ENCODE assay signal across 8 mouse cellular contexts in the genomic region with DNA sequence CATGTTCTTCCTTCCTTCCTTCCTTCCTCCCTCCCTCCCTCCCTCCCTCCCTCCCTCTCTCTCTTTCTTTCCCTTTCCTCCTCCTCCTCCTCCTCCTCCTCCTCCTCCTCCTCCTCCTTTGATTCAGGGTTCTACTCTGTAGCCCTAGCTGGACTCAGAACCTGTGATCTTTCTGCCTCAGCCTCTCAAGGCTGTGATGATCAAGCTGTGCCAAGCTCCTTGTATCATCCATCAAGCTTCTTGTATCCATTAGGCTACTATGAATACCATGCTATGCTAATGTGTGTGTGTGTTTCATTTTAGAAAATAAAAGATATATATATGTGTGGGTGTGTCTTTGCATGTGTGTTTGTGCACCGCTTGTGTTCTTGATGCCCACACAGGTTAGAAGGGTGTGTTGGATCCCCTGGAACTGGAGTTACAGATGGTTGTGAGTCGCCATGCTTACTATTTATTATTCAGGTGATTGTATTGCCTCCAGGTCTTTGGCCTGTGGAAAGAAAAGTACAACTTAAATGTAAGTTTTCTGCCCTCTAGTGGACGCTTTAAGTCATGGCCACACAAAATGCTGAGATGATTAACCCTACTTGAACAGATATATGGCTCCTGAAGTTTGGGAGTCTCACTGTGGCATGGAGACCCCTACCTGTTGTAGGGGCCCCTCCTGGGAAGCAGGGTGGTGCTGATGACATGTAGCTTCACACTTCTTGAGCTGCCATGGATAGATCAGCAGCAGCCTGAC. TPM values are rescaled to one million over a fixed set of nuclear protein-coding genes. Genes with fewer than 3 reads are reported as not detected.
DNase-seq lines count a peak whose midpoint lies in the region; ATAC-seq and TF ChIP-seq lines count a peak whose summit lies in the region.

No protein-coding gene starts in this region.

- H3K9me3 ChIP-seq in hindbrain, embryonic 13.5 days: 0 out of 2 replicates have a peak, but pooled peaks cover 5% of the 10 kb centered on the region
- H3K9me3 ChIP-seq in lung, postnatal 0 days (ENCODE audit: low read length): no peaks in the 10 kb centered on the region

- TF ChIP-seq EP300 in lung, postnatal 0 days (IDR thresholded peaks at IDR 0.05): no peak

- H3K4me3 ChIP-seq in lung, adult 2 months (replicated peaks; ENCODE audit: extremely low read depth, low read depth, low read length): no peak overlapping the region
- H3K4me3 ChIP-seq in hindbrain, embryonic 13.5 days: no peak overlapping the region
- no peak overlapping the region for H3K4me3 ChIP-seq in lung, postnatal 0 days (ENCODE audit: low read depth, low read length)

- ATAC-seq in hindbrain, embryonic 13.5 days (ENCODE audit: low FRiP score): peak; percentile 36; the same call in 1 of the 2 replicates
- ATAC-seq in lung, postnatal 0 days: peak; percentile 5; the same call in 1 of the 2 replicates

- TF ChIP-seq POLR2A in lung, adult 2 months (IDR thresholded peaks at IDR 0.05; ENCODE audit: borderline replicate concordance, extremely low read depth, low read depth, low read length): no peak

- 29% methylated on average over 3 of the region's 3 CpGs for WGBS in lung, adult 2 months
- 27% methylated on average over 3 of the region's 3 CpGs for WGBS in hindbrain, embryonic 13.5 days
- 25% methylated on average over 3 of the region's 3 CpGs for WGBS in lung, postnatal 0 days

- H3K36me3 ChIP-seq in hindbrain, embryonic 13.5 days: no peaks in the 10 kb centered on the region
- H3K36me3 ChIP-seq in lung, postnatal 0 days (ENCODE audit: insufficient read depth, low read length): no peaks in the 10 kb centered on the region

- no peaks in the 10 kb centered on the region for H3K27me3 ChIP-seq in hindbrain, embryonic 13.5 days
- H3K27me3 ChIP-seq in lung, postnatal 0 days (replicated peaks; ENCODE audit: insufficient read depth, low read length): no peaks in the 10 kb centered on the region

- no peak overlapping the region for H3K9ac ChIP-seq in hindbrain, embryonic 13.5 days
- H3K9ac ChIP-seq in lung, postnatal 0 days (replicated peaks; ENCODE audit: low read depth): no peak overlapping the region

- H3K4me2 ChIP-seq in hindbrain, embryonic 13.5 days: no peak overlapping the region
- H3K4me2 ChIP-seq in lung, postnatal 0 days (replicated peaks; ENCODE audit: low read depth, low read length): no peak overlapping the region

- no peak overlapping the region for H3K27ac ChIP-seq in hindbrain, embryonic 13.5 days
- H3K27ac ChIP-seq in lung, postnatal 0 days (ENCODE audit: low read length): no peak overlapping the region

- H3K4me1 ChIP-seq in lung, adult 2 months (ENCODE audit: control insufficient read depth, insufficient read depth, low read length): peaks cover 2% of the 10 kb centered on the region; the same call in 1 of the 2 replicates
- peaks cover 2% of the 10 kb centered on the region; the same call in 1 of the 2 replicates for H3K4me1 ChIP-seq in hindbrain, embryonic 13.5 days (replicated peaks)
- H3K4me1 ChIP-seq in lung, postnatal 0 days (ENCODE audit: insufficient read depth, low read depth, low read length): peaks cover 3% of the 10 kb centered on the region; the same call in 1 of the 2 replicates

- DNase-seq in lung, adult 2 months: no peak
- DNase-seq in lung, postnatal 14 days: no peak
- peak; percentile 60 for DNase-seq in adipocyte (ENCODE audit: low spot score)
- peak; percentile 84 for DNase-seq in lung, postnatal 0 days (ENCODE audit: low spot score)
- no peak for DNase-seq in T-cell, adult 2 months (ENCODE audit: low spot score)
- no peak for DNase-seq in urinary bladder, postnatal 14 days (ENCODE audit: low spot score)
- DNase-seq in left cerebral cortex, postnatal 4 days: no peak

- TF ChIP-seq CTCF in lung, adult 2 months (IDR thresholded peaks at IDR 0.05; ENCODE audit: insufficient read depth, low read length): peak; percentile 12; the same call in 1 of the 2 replicates
- TF ChIP-seq CTCF in lung, postnatal 0 days (IDR thresholded peaks at IDR 0.05): peak; percentile 79

- intact Hi-C loops in left cerebral cortex, postnatal 4 days (cut with DNase I): no loop called here

RNA-seq across cellular contexts. Expression of a gene that starts 11.5 kb away (rescaled TPM):
- polyA plus RNA-seq in lung, adult 2 months (2012; rRNA removed): 3.2 and 5.4 TPM in 2 replicates
- 0.09 and 0.19 TPM in 2 replicates for polyA plus RNA-seq in hindbrain, embryonic 13.5 days (2015; fragmentation: Nextera tagmentation; extraction: Ambion mirVana)
- 2.7 and 3.0 TPM in 2 replicates for polyA plus RNA-seq in lung, postnatal 0 days (2015; fragmentation: Nextera tagmentation; extraction: Ambion mirVana)
- total RNA-seq in left cerebral cortex, postnatal 4 days (2021): not detected

RNA-seq across cellular contexts. Expression of a gene that starts 28.6 kb away (rescaled TPM):
- 116 and 145 TPM in 2 replicates for polyA plus RNA-seq in lung, adult 2 months (2012; rRNA removed)
- 274 and 282 TPM in 2 replicates for polyA plus RNA-seq in hindbrain, embryonic 13.5 days (2015; fragmentation: Nextera tagmentation; extraction: Ambion mirVana)
- 380 and 393 TPM in 2 replicates for polyA plus RNA-seq in lung, postnatal 0 days (2015; fragmentation: Nextera tagmentation; extraction: Ambion mirVana)
- total RNA-seq in left cerebral cortex, postnatal 4 days (2021): 100 to 1,000 TPM; 187 to 191 TPM

Comparison
In these comparisons a context has a peak if more than half of its experiments do, and no peak if none do; other contexts are left out.
1. DNase-seq: peak in adipocyte (single experiment) and lung, postnatal 0 days (single experiment); none in lung, adult 2 months (single experiment), lung, postnatal 14 days (single experiment), T-cell, adult 2 months (single experiment), urinary bladder, postnatal 14 days (single experiment) and left cerebral cortex, postnatal 4 days (single experiment).